Mouse (Mus musculus): ENCODE measurements around the gene D7Ertd443e.

Gene D7Ertd443e

DNA sequence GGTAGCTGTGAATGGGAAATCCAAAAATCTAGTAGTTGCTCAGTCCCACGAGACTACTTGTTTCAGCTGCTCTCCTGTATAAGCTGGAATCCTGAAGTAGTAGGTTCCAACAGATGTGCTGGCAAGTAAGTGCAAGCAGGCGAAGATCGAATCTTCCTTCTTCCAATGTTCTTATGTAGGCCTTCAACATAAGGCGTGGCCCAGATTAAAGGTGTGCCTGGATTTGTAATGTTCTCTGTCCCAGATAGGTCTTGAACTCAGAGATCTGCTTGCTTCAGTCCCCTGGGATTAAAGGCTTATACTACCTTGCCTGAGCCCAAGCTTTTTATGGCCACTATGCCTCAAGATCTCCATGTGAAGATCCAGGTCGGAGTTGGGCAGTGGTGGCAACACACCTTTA, at the start of gene D7Ertd443e:
TSS of gene D7Ertd443e (minus strand) at position 101 of the 400 bp plus-strand sequence.
- no peak for DNase-seq (ENCODE audit: extremely low spot score, low read depth, low spot score)

DNA sequence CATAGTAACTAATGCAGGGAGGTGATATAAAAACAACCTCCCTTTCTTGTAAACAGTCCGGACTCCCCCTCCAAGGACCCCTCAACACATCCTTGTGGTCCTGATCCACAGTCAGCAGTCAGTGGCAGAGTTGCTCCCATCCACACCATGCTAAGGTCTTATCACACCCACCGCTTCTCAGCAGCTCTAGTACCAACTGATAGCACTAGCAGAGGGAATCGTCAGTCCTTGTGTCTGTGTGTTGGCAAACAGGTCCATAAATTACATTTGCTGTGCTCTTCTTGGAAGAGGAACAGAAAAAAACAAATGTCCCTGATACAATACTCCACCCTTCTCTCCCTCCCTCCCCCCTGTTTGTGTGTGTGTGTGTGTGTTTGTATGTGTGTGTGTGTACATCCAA, 46.2 kb upstream of the D7Ertd443e start:
- no peak for DNase-seq (ENCODE audit: extremely low spot score, low read depth, low spot score)

DNA sequence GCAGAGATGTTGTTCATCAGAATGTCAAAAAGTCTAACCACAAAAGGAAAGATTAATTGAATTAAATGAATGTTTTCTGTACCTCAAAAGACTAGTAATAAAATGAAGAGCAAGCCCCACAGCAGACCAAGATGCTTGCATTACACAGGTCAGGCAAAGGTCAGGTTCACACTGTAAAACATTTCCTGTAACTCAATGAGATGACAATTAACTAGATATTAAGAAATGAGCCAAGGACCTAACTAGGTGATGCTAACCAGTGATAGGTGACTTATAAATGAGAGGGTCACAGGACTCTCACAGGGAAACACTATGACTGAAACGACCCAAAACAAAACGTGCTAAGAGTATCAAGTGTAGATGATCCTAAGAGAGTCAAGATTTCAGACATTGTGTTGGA, 43.2 kb upstream of the D7Ertd443e start:
- no peak for DNase-seq (ENCODE audit: extremely low spot score, low read depth, low spot score)

DNA sequence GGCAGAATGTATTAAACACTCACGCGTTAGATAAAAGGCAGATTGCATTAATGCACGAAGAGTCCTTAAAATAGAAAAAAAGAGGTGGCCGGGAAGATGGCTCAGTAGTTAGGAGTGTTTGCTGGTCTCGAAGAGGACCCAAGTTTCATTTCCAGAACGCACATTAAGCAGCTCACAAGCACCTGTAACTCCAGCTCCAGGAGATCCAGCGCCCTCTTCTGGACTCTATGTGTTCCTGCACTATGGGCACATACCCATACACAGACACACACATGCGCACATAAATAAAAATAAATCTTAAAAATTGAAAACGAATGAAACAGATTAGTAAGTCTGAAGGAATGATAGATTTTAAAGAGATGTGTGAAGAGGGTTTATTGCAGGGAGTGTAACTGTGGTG, 29.6 kb upstream of the D7Ertd443e start:
- DNase-seq (ENCODE audit: extremely low spot score, low read depth, low spot score): no peak

DNA sequence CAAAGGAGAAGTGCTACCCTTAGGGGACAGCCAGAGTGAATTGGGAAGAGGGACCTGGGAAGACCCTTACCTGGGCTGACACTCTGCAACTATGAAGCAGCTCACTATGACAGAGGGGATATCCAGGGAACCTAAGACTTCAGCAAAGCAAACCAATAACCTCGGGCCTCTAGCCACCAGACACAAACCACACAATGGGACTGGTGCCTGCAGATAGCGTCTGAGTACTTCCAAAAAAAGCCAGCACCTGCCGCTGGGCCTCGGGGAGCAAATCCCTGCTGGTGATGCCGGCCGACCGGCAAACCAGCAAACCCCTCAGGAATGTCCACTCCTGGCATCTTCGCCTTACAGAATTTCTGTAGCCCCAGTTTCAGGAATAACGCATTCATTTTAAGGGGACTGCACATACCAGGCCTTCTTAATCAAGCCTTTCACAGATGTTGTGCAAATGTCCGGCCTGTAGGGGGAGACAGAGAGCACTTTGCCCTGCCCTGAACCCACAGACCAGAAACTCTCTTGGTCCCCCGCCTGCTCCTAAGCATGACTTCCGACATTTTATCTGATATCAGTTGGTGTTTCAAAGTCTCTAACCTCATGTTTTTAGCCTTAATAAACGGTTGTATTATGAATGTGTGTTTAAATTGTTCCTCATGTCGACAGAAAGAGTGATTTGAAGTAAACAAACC, 28.7 kb upstream of the D7Ertd443e start:
- no peak for DNase-seq (ENCODE audit: extremely low spot score, low read depth, low spot score)

DNA sequence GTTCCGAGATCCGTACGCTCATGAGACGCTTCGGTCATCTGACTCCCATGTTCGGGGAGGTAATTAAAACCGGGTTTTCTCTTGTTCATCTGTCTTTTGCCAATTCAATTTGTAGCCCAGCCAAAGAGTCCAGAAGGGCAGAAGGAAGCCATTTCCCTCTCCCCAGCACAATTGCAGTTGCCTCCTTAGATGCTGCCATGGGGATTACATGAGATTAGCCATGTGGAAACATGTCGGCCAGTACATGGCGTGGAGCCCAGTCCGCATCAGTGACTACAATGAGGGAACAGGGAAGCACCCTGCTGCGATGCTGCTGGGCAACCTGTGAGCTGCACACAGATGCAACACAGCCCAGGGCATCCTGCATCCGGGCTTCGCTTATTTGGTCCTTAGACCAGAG, 23.2 kb upstream of the D7Ertd443e start:
- no peak for DNase-seq (ENCODE audit: extremely low spot score, low read depth, low spot score)

DNA sequence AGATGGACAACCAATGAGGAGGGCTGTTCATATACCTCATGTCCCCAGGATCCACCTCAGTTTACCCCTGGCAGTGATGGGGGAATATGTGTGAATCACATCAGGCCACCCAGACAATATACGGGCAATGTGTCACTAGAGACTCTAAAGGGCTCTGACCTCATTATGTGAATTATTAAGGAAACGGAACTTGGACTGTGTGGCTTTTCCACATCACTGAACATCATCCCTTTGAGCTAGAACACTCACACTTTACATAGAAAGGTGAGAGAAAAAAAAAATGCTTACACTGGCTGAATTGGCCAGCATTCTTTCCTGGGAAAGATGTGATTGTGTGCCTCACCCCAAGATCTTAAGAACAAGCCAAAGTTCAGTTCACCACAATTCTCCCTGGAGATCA, 15.3 kb upstream of the D7Ertd443e start:
- DNase-seq (ENCODE audit: extremely low spot score, low read depth, low spot score): no peak

DNA sequence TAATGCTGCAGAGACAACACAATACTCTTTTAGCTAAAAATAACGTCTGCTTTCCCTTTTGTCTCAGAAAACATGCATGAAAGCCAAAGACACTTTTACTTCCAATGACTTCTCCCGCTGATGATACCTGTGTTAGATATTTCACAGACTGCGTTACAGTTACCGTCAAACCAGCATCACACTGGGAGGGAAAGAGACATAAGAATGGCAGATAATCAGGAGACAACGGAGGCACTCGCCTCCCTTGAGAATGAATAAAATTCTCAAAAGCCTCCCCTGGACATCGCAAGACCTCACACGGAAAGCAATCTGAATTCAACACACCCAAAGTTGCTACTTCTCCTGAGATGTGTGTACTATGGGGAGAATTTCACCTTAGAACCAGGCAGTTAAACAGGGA, 11.3 kb upstream of the D7Ertd443e start:
- DNase-seq (ENCODE audit: extremely low spot score, low read depth, low spot score): no peak

DNA sequence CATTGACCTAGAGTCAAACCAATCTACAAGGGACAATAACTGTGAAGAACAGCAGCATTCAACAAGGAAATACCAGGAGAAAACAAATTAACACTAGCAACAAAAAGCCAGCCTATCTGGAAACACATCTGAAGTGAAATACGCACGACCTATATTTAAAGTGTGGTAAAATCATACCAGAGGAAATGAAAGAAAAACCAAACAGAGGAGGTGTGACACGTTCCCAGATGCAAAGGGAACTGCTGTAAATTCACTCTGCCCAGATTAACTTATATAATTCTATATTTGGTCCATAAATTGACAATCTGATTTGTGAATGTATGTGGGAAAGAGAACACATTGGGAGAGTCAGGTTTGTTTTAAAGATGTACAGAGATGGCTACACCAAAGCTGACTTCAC, 2.7 kb downstream of the D7Ertd443e start:
- DNase-seq (ENCODE audit: extremely low spot score, low read depth, low spot score): no peak

DNA sequence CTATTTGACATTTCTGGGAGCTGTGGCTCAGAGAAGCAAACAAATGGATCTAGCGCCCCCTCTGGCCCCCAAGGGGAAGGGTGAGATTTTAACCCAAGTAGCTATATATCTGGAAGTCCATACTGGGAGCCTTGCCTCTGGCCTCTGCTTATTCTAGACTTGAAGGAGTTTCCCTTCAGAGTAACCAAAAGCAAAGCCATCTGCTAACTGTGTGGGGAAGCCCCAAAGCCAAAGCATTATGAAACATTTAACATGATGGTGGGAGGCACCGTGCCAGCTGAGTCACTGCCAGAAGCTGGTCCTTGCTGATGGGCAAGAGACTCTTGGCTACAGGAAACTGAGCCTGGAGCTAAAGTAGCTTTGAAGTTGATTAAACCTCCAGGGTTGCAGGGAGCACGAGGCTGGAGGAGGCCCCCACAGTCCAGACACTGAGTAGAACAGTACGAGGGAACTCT, 4.0 kb downstream of the D7Ertd443e start:
- no peak for DNase-seq (ENCODE audit: extremely low spot score, low read depth, low spot score)

DNA sequence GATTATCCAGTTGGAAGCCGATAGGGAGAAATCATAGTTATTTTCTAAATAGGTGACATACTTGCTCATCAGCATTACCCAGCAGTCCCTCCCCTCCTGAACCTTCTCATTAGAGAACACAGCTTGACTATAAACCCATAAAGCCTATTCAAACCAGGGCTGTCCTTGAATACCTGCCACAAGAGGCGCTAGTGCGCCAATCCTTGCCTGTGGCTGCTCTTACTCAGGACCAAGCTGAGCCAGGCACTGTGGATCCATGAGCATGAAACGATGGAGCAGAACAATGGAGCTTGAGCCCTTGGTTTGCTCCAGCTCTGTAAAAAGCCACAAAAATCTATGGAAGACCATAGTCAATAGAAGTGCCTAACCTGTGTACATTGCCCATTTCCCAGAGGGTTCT, 7.2 kb downstream of the D7Ertd443e start:
- DNase-seq (ENCODE audit: extremely low spot score, low read depth, low spot score): peak; percentile 66

DNA sequence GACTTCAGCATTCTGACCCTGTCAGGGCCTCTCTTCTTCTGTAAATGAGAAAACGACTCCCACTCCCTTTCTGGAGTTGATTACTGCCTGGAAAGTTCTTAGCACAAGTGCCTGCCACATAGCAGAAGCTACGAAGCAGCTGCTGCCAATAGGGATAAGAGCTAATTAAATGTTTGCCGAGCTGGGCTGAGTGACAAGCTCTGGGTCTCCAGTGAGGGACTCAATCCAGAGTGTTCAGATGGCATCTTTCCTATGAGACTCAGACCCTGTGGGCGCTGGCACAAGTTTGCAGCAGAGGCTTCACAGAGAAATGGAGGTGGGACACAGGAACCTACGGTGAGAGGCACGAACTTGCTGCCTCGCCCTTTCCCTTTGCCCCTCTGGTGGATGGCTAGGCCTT, 8.7 kb downstream of the D7Ertd443e start:
- no peak for DNase-seq (ENCODE audit: extremely low spot score, low read depth, low spot score)

DNA sequence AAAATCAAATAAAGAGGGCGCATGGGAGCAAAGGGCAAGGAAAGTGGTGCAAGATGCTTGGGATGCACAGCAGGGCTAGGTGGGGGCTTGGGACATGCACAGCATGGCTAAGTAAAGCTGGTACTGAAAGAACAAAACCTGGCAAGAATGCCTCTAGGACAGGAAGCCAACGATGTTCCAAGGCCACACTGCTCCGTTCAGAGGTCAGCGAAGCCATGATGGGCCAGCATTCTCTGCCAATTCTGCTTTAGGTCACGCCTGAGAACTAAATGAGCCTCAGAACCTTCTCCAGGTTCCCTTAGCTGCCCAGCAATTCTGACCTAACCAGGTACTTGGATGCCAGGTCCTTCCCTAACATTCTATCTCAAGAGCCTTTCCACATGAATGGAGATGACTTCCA, 13.2 kb downstream of the D7Ertd443e start:
- no peak for DNase-seq (ENCODE audit: extremely low spot score, low read depth, low spot score)

DNA sequence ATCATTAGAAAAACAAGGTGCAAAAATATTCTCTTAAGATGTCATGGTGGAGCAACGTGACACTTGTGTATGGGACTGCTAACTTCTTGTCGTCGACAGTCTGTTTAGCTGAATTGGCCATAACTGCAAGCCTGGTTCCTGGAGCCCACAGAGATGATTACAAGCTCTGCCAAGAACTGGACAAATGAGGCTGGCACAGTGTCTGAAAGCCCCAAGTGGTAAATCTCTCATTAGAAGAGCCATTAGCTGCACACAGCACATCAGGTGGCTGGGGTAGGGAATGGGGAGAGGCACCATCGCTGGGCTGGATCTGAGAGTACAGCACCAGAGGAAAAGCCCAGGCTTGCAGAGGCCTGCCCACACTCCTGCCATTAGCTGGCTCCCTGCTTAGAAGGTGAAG, 16.2 kb downstream of the D7Ertd443e start:
- no peak for DNase-seq (ENCODE audit: extremely low spot score, low read depth, low spot score)

DNA sequence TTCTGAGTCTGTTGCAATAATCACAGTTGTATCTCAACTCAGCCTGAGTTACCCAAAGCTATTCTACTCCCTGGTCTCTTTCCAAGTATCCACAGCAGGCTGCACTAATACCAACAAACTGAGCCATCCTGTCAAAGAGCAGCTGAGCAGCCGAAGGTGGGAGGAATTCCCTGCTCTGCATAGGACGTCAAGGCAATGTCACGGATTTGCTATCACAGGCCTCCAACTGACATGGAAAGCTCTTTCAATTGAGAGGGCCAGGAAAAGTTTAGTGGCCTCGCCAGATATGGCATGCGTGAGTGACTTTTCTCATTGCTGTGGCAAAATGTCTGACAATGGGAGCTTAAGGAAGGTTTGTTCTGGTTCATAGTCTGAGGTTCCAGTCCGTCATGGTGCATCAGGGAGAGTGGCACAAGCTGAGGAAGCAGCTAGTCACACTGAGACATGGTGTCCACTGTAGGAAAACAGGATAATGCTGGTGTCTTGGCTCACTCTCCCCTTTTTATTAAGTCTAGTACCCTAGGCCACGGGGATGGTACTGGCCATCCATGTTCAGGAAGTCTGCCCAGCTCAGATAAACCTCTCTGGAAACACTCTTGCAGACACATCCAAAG, 23.1 kb downstream of the D7Ertd443e start:
- DNase-seq (ENCODE audit: extremely low spot score, low read depth, low spot score): no peak

DNA sequence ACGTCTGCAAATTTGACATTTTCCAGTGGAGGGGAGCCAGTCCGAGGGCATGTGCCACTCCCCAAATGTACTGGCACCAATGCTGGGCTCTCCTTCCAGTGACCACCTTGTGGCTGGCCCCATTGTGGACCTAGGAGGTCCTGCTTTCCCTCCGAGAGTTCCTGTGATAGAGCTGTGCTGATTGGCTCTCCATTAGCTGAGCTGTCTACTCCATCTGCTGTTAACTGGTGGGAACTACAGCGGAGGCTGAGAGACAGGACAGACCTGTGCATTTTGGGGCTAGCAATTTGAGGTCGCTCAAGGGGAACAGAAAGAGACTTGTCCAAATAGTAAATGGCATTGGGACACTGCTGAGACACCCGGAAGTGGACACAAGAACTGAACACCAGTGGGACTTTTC, 36.6 kb downstream of the D7Ertd443e start:
- DNase-seq (ENCODE audit: extremely low spot score, low read depth, low spot score): peak; percentile 18

DNA sequence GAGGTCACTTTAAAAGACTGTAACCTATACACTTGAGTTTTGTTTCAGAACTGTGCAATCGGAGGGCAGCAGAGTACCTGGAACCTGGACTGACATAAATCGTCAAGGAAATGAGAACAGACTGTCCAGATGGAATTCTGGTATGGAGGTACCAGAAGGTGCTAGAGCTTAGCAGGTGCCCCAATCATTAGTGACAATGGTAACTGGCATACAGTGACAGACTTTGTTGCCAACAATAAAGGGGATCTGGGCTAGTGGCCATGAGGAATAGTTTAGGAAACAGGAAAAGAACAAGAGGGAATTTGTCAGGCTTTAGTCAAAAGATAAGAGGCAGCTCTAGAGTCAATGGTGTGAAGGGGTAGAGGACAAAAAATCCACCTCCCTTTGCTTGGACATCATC, 43.3 kb downstream of the D7Ertd443e start:
- no peak for DNase-seq (ENCODE audit: extremely low spot score, low read depth, low spot score)

DNA sequence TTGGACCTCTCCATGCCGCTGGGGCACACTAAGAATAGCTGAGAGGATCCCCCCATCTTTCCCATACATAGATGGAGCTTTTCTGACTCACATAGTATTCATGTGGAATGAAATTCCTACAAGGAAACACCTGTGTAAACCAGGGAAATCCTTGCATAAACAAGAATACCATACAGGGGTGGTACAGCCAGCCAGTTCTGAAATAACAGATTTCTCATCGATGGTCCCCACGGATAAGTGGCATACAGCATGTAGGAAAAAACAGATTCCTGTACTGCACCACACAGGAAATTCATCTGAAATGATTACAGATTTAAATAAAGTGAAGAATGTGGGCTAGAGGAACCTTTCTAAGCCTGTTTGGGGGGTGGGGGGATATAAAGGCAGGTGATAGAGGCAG, 49.5 kb downstream of the D7Ertd443e start:
- DNase-seq (ENCODE audit: extremely low spot score, low read depth, low spot score): no peak

DNA sequence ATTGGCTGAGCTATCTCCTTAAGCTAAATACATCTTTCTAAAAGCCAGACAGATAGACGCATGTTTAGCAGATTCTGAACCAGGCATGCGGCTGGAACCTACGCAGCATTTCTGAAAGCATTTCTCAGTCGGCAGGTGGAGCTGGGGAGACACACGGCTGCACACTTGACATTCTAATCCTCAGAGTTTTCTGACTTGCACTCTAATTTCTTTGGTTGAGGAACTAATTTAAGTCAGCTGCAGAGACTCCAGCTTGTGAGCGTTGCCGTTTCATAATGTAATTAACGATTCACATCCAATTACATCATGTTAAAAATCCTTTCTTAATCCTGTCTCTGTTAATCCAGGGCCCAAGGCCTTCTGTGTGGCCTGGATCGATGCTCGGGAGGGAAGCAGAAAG, 64.5 kb downstream of the D7Ertd443e start:
- DNase-seq (ENCODE audit: extremely low spot score, low read depth, low spot score): no peak

DNA sequence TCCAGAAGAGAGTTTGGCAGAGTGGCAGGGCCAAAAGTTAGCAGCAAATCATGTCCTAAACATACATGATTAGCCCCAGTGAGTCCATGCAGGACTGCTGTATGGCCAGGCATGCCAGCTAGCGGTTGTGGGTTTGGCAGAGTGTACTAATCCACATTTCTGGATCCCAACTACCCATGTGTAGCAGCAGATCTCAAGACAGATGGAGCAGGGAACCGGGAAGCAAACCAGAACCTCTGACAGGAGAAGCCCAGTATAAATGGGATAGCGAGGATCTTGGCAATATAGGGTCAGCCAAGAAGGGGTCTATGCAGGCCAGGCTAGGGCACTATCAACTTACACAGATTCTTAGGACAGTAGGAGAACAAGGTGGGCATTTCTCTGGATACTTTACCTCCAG, 83.4 kb downstream of the D7Ertd443e start:
- DNase-seq (ENCODE audit: extremely low spot score, low read depth, low spot score): no peak

DNA sequence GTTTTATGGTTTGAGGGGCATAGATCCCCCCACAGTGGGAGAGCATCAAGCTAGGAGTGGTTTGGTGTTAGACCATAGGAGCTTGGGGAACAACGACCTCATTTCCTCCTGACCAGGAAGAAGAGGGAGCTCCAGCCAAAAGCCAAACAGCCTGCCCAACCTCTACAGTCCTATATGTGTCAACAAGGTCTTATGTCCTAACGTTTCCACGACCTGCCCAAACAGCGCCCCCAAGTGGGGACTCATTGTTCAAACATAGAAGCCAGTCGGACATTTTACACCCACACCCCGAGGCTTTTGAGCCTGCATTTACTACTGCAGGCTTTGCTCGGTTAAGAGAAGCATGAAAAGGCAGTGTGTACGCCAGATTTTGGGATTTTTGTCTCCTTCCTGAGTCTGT, 84.2 kb downstream of the D7Ertd443e start:
- no peak for DNase-seq (ENCODE audit: extremely low spot score, low read depth, low spot score)

DNA sequence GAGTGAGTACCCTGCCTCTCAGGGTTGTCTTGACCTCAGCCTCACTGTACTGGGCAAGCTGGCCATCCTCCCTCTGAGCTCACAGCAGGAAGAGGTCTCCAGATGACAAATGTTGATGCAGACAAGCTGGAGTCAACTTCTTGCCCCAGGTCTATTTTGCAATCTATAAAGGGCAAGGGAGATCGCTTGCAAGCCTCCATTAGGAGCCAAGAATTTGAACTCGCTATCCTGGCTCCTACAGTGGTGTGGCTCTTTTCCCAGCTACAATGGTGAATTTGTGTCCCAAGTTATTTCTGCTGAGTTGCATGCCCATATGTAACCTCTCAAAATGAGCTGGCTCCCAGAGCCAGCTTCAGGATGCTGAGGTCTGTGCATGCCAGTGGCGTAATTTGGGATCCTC, 92.7 kb downstream of the D7Ertd443e start:
- DNase-seq (ENCODE audit: extremely low spot score, low read depth, low spot score): no peak
